Comparison of ENCODE assay signal across 10 mouse cellular contexts in the genomic region with DNA sequence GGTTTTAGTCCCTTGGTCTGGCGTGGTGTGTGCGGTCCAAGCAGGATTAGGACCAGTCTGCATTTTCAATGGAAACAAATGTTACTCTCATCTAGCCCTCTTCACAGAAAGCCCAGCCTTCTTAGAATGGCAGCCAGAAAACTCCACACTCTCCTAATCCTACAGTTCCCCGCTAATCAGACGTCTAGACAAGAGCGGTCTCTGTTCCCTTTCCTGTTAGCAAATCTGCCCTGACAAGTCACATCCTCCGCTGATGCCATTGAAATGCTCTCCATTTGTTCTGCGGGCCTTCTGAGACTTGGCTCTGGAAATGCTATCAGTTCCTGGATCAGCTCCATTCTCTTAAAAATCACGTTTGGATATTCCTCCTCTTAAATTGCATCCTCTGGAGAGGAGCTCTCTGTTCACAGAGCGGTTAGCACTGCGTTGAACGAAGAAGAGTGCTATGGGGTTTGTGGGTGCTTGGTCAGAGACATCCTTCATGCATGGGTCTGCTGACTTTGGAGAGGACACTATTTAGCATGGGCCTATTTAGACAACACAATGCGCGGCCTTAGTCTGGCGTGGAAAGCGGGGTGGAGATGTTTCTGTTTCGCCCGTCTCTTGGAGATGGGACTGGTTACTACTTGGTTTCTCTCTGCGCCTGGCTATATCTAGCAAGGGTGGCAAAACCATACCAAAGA. TPM values are rescaled to one million over a fixed set of nuclear protein-coding genes. Genes with fewer than 3 reads are reported as not detected.
A peak's percentile ranks its signal among the peaks of the same experiment; 100 is the strongest.
DNase-seq lines count a peak whose midpoint lies in the region; ATAC-seq lines count a peak whose summit lies in the region.
"Had no signal": no experiment of that assay in that cellular context is flagged by ENCODE, and none has a peak within 500 bp of the region (broad histone marks: within the 10 kb centered on the region; RNA-seq: fewer than 3 reads in every experiment).

No protein-coding gene starts in this region.

- 0 out of 2 replicates have a peak, but pooled peaks have one; percentile 42 for ATAC-seq in forebrain, embryonic 11.5 days (replicated peaks; ENCODE audit: low FRiP score)
- peak; percentile 80 for ATAC-seq in midbrain, embryonic 16.5 days
- ATAC-seq in CD4-positive, CD25-positive, alpha-beta regulatory T cell, adult 4 months, result no peak

- H3K9me3 ChIP-seq in forebrain, embryonic 11.5 days (ENCODE audit: control insufficient read depth, low read length), result no peaks in the 10 kb centered on the region
- no peaks in the 10 kb centered on the region for H3K9me3 ChIP-seq in midbrain, embryonic 16.5 days (replicated peaks; ENCODE audit: control insufficient read depth, low read length, poor library complexity, severe bottlenecking)

- 0 out of 2 replicates have a peak overlapping the region, but pooled peaks have one; percentile 60 for H3K27ac ChIP-seq in forebrain, embryonic 11.5 days (ENCODE audit: low read depth, low read length)
- peak overlapping the region; percentile 2; the same call in 1 of the 2 replicates for H3K27ac ChIP-seq in midbrain, embryonic 16.5 days (ENCODE audit: low read length)

- H3K27me3 ChIP-seq in forebrain, embryonic 11.5 days (ENCODE audit: control insufficient read depth, insufficient read depth, low read length), result no peaks in the 10 kb centered on the region
- H3K27me3 ChIP-seq in midbrain, embryonic 16.5 days (ENCODE audit: control insufficient read depth, insufficient read depth, low read depth, low read length), result peaks cover 2% of the 10 kb centered on the region; the same call in 1 of the 2 replicates

- no peak overlapping the region for H3K9ac ChIP-seq in forebrain, embryonic 11.5 days (ENCODE audit: low read length)
- no peak overlapping the region for H3K9ac ChIP-seq in midbrain, embryonic 16.5 days (ENCODE audit: low read depth, low read length)

- 0 out of 2 replicates have a peak, but pooled peaks cover 4% of the 10 kb centered on the region for H3K4me1 ChIP-seq in forebrain, embryonic 11.5 days (replicated peaks; ENCODE audit: control insufficient read depth, insufficient read depth, low read length)
- H3K4me1 ChIP-seq in midbrain, embryonic 16.5 days (ENCODE audit: control insufficient read depth, insufficient read depth, low read length), result peaks cover 10% of the 10 kb centered on the region; the same call in 1 of the 2 replicates

- H3K36me3 ChIP-seq in forebrain, embryonic 11.5 days (ENCODE audit: control insufficient read depth, insufficient read depth, low read length), result no peaks in the 10 kb centered on the region
- H3K36me3 ChIP-seq in midbrain, embryonic 16.5 days (ENCODE audit: control insufficient read depth, insufficient read depth, low read length), result no peaks in the 10 kb centered on the region

- H3K4me3 ChIP-seq in forebrain, embryonic 11.5 days (ENCODE audit: low read depth, low read length), result no peak overlapping the region
- no peak overlapping the region for H3K4me3 ChIP-seq in midbrain, embryonic 16.5 days (ENCODE audit: low read depth, low read length)
- H3K4me3 ChIP-seq: myocyte had no signal

- WGBS in forebrain, embryonic 11.5 days, result 68% methylated on average over 18 of the region's 18 CpGs
- WGBS in midbrain, embryonic 16.5 days, result 46% methylated on average over 18 of the region's 18 CpGs

- intact Hi-C loops in heart, postnatal 36 days (cut with DNase I), result loop anchor here (5.0 kb wide), 1 partner anchor 46 kb away; no protein-coding TSS in a partner anchor

- peak; percentile 57 for DNase-seq in kidney, postnatal 14 days
- no peak for DNase-seq in kidney, adult 8-10 months
- DNase-seq in forebrain, embryonic 11.5 days (ENCODE audit: low spot score), result no peak
- peak; percentile 25 to 43 for DNase-seq in heart, postnatal 36 days
- DNase-seq in testis, postnatal 10 days (ENCODE audit: low spot score), result no peak
- DNase-seq in cerebellum, adult 9-11 months, result no peak
- DNase-seq: thymus, postnatal 4 days had no signal

- H3K4me2 ChIP-seq in forebrain, embryonic 11.5 days (ENCODE audit: low read depth, low read length, severe bottlenecking), result no peak overlapping the region
- peak overlapping the region; percentile 3; the same call in 1 of the 2 replicates for H3K4me2 ChIP-seq in midbrain, embryonic 16.5 days (ENCODE audit: low read length)

RNA-seq across cellular contexts. Expression of gene Rasl11b, which starts 21.8 kb away (rescaled TPM):
- 28.0 and 28.8 TPM in 2 replicates for polyA plus RNA-seq in forebrain, embryonic 11.5 days (2014; fragmentation: Nextera tagmentation; extraction: Ambion mirVana)
- total RNA-seq in heart, postnatal 36 days (2021), result 10 to 100 TPM; 29.9 to 44.8 TPM
- 11.3 and 12.4 TPM in 2 replicates for polyA plus RNA-seq in midbrain, embryonic 16.5 days (2015; fragmentation: Nextera tagmentation; extraction: Ambion mirVana)
- polyA plus RNA-seq in CD4-positive, CD25-positive, alpha-beta regulatory T cell, adult 4 months (2017; shearing (Covaris generic)), result 1 to 10 TPM; 3.4 to 5.0 TPM

Comparison
In these comparisons a context has a peak if more than half of its experiments do, and no peak if none do; other contexts are left out.
1. DNase-seq: peak in kidney, postnatal 14 days (single experiment) and heart, postnatal 36 days (2 of 2); none in kidney, adult 8-10 months (0 of 2), forebrain, embryonic 11.5 days (single experiment), testis, postnatal 10 days (single experiment) and cerebellum, adult 9-11 months (single experiment).